Mouse (Mus musculus): ENCODE data around the gene Ank3. TPM values are rescaled to one million over a fixed set of nuclear protein-coding genes. Genes with fewer than 3 reads are reported as not detected.
A peak's percentile ranks its signal among the peaks of the same experiment; 100 is the strongest.

Gene Ank3
- total and polyA plus RNA-seq, 2 experiments from 2014 or later: 66.6 to 253 TPM

GRCm38 (mm10) chr10:70049771-70050170 is 651.2 kb downstream of the Ank3 start:
- 85% methylated on average over 7 of the region's 7 CpGs for WGBS
- H3K4me3 ChIP-seq (ENCODE audit: low read depth, low read length): no peak overlapping the region
- H3K36me3 ChIP-seq (ENCODE audit: insufficient read depth, low read length): no peaks in the 10 kb centered on the region
- DNase-seq (ENCODE audit: low spot score) (no peak), ATAC-seq (ENCODE audit: low FRiP score) (no peak)
- H3K4me2 ChIP-seq (ENCODE audit: low read depth, low read length, poor library complexity, severe bottlenecking): no peak overlapping the region
- no peak overlapping the region for H3K9ac ChIP-seq (replicated peaks; ENCODE audit: low read length, poor library complexity, severe bottlenecking)
- no peak for TF ChIP-seq CTCF (IDR thresholded peaks at IDR 0.05)
- H3K27ac ChIP-seq (ENCODE audit: low read depth, low read length): no peak overlapping the region
- H3K9me3 ChIP-seq (ENCODE audit: low read length): no peaks in the 10 kb centered on the region
- H3K4me1 ChIP-seq (ENCODE audit: insufficient read depth, low read length): no peaks in the 10 kb centered on the region
- H3K27me3 ChIP-seq (ENCODE audit: insufficient read depth, low read length): no peaks in the 10 kb centered on the region

DNA sequence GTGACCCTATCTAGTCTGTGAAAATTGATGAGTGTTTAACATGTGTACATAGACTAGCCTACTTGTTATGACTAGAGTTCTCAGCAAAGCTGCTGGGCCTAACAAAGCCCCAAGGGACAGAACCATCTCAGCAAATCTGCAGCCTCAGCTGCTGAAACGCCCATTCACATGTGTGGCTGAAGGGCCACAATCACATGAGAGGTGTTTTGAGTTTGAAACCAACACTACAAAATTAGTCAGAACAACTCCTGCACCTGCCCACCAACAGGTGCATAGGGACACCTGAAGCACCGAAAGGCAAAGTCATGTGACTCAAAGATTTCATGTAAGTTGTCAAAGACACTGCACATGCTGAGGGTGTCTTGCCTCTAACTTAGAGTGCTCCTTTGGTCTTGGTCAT is 656.7 kb downstream of the Ank3 start:
- H3K27ac ChIP-seq (ENCODE audit: low read depth, low read length): no peak overlapping the region
- no peak overlapping the region for H3K9ac ChIP-seq (replicated peaks; ENCODE audit: low read length, poor library complexity, severe bottlenecking)
- H3K4me1 ChIP-seq (ENCODE audit: insufficient read depth, low read length): no peaks in the 10 kb centered on the region
- ATAC-seq (ENCODE audit: low FRiP score) (no peak), DNase-seq (ENCODE audit: low spot score) (no peak)
- WGBS: 94% methylated on average over 2 of the region's 2 CpGs
- TF ChIP-seq CTCF (IDR thresholded peaks at IDR 0.05): no peak
- no peak overlapping the region for H3K4me2 ChIP-seq (ENCODE audit: low read depth, low read length, poor library complexity, severe bottlenecking)
- no peaks in the 10 kb centered on the region for H3K9me3 ChIP-seq (ENCODE audit: low read length)
- H3K27me3 ChIP-seq (ENCODE audit: insufficient read depth, low read length): no peaks in the 10 kb centered on the region
- H3K36me3 ChIP-seq (ENCODE audit: insufficient read depth, low read length): no peaks in the 10 kb centered on the region
- no peak overlapping the region for H3K4me3 ChIP-seq (ENCODE audit: low read depth, low read length)

DNA sequence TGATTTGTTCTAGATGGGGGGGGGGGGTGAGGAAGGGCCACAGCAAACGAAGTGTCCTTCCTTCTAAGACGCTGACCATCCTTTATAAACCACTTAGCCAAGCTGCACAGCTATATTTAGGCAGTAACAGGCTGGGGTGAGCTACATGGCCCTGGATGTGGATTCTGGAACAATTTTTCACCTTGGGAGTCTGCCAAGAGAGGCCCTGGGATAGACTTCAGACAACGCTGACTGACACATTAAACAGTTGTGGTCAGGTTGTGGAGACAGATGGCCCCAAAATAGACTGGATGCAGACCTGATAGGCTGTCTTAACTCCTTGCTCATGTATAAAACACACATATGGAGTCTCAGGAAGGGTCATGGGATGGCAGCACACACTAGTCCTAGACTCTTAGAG is 658.5 kb downstream of the Ank3 start:
- no peak overlapping the region for H3K4me3 ChIP-seq (ENCODE audit: low read depth, low read length)
- no peak overlapping the region for H3K4me2 ChIP-seq (ENCODE audit: low read depth, low read length, poor library complexity, severe bottlenecking)
- WGBS: 78% methylated on average over 3 of the region's 3 CpGs
- no peaks in the 10 kb centered on the region for H3K4me1 ChIP-seq (ENCODE audit: insufficient read depth, low read length)
- no peak overlapping the region for H3K9ac ChIP-seq (replicated peaks; ENCODE audit: low read length, poor library complexity, severe bottlenecking)
- no peak for ATAC-seq (ENCODE audit: low FRiP score)
- DNase-seq (ENCODE audit: low spot score): no peak
- no peaks in the 10 kb centered on the region for H3K9me3 ChIP-seq (ENCODE audit: low read length)
- no peak for TF ChIP-seq CTCF (IDR thresholded peaks at IDR 0.05)
- H3K27ac ChIP-seq (ENCODE audit: low read depth, low read length): no peak overlapping the region
- no peaks in the 10 kb centered on the region for H3K27me3 ChIP-seq (ENCODE audit: insufficient read depth, low read length)
- H3K36me3 ChIP-seq (ENCODE audit: insufficient read depth, low read length): no peaks in the 10 kb centered on the region

GRCm38 (mm10) chr10:70060021-70060688 is 661.6 kb downstream of the Ank3 start:
- Histone ChIP-seq H3K4me1 (ENCODE audit: insufficient read depth, low read length) (no peaks in the 10 kb centered on the region), H3K27ac (ENCODE audit: low read depth, low read length) (no peak overlapping the region), H3K9ac (replicated peaks; ENCODE audit: low read length, poor library complexity, severe bottlenecking) (no peak overlapping the region), H3K27me3 (ENCODE audit: insufficient read depth, low read length) (no peaks in the 10 kb centered on the region), H3K36me3 (ENCODE audit: insufficient read depth, low read length) (no peaks in the 10 kb centered on the region), H3K4me3 (ENCODE audit: low read depth, low read length) (no peak overlapping the region), H3K9me3 (ENCODE audit: low read length) (no peaks in the 10 kb centered on the region), H3K4me2 (ENCODE audit: low read depth, low read length, poor library complexity, severe bottlenecking) (peak overlapping the region; percentile 25; the same call in 1 of the 2 replicates)
- WGBS: 61% methylated on average over 19 of the region's 19 CpGs
- no peak for TF ChIP-seq CTCF (IDR thresholded peaks at IDR 0.05)
- DNase-seq (ENCODE audit: low spot score) (peak; percentile 65), ATAC-seq (ENCODE audit: low FRiP score) (no peak)

DNA sequence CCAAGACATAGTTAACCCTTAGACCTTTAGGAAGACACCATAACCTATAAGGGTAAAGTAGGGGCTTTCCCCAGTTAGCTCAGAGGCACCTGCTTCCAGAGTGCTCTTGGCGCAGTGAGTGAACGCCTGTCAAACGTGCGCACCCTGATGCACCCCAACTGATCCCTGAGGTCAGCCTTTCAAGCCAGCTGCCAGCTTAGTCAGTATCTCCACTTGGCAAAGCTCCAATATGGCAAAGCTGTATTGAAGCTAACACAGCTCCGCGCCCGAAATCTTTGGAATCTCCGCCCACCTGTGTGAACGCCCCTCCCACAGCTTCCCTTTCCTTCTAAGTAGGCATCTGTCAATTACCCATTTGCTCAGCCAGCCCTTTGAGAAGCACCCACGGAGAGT is 662.1 kb downstream of the Ank3 start:
- Histone ChIP-seq H3K27me3 (ENCODE audit: insufficient read depth, low read length) (no peaks in the 10 kb centered on the region), H3K9ac (replicated peaks; ENCODE audit: low read length, poor library complexity, severe bottlenecking) (no peak overlapping the region), H3K27ac (ENCODE audit: low read depth, low read length) (no peak overlapping the region), H3K9me3 (ENCODE audit: low read length) (no peaks in the 10 kb centered on the region), H3K4me1 (ENCODE audit: insufficient read depth, low read length) (no peaks in the 10 kb centered on the region), H3K36me3 (ENCODE audit: insufficient read depth, low read length) (no peaks in the 10 kb centered on the region), H3K4me3 (ENCODE audit: low read depth, low read length) (no peak overlapping the region), H3K4me2 (ENCODE audit: low read depth, low read length, poor library complexity, severe bottlenecking) (no peak overlapping the region)
- WGBS: 39% methylated on average over 10 of the region's 10 CpGs
- no peak for TF ChIP-seq CTCF (IDR thresholded peaks at IDR 0.05)
- DNase-seq (ENCODE audit: low spot score) (peak; percentile 27), ATAC-seq (ENCODE audit: low FRiP score) (no peak)

- Histone ChIP-seq H3K4me3 (ENCODE audit: low read depth, low read length) (no peak overlapping the region), H3K4me2 (ENCODE audit: low read depth, low read length, poor library complexity, severe bottlenecking) (no peak overlapping the region), H3K9ac (replicated peaks; ENCODE audit: low read length, poor library complexity, severe bottlenecking) (no peak overlapping the region), H3K36me3 (ENCODE audit: insufficient read depth, low read length) (no peaks in the 10 kb centered on the region), H3K27ac (ENCODE audit: low read depth, low read length) (no peak overlapping the region), H3K9me3 (ENCODE audit: low read length) (no peaks in the 10 kb centered on the region), H3K27me3 (ENCODE audit: insufficient read depth, low read length) (no peaks in the 10 kb centered on the region), H3K4me1 (ENCODE audit: insufficient read depth, low read length) (no peaks in the 10 kb centered on the region)
- DNase-seq (ENCODE audit: low spot score) (no peak), ATAC-seq (ENCODE audit: low FRiP score) (no peak)
- 90% methylated on average over 6 of the region's 6 CpGs for WGBS
- TF ChIP-seq CTCF (IDR thresholded peaks at IDR 0.05): no peak
Observed at GRCm38 (mm10) chr10:70063881-70064555, 665.4 kb downstream of the Ank3 start.
